Mouse (Mus musculus) megakaryocyte progenitor cell, adult 5-6 weeks (primary cell): ENCODE data around the gene Cdc25a. TPM values are rescaled to one million over a fixed set of nuclear protein-coding genes. Genes with fewer than 3 reads are reported as not detected.

ENCODE experiments used
- ATAC-seq: replicated peaks from 2 replicates; pipeline ENCODE4 v1.8.0; 2016; ENCODE audit warnings: mild to moderate bottlenecking, moderate TSS enrichment, inconsistent platforms; ENCODE audit not compliant: poor library complexity
- total RNA-seq, 2 experiments: library from RNA; stranded (forward) in 1 of 2; stranded (reverse) in 1 of 2; fragments of 157-497, 149-512 nt in 1 of 2; fragments of 200-1000 nt in 1 of 2; gene quantifications; 2 replicates each; pipeline versions ENCODE4 v1.2.3 to v1.2.4; 2015 to 2017

Gene Cdc25a
- total RNA-seq, 2 experiments from 2014 or later = 28.8 to 46.3 TPM

DNA sequence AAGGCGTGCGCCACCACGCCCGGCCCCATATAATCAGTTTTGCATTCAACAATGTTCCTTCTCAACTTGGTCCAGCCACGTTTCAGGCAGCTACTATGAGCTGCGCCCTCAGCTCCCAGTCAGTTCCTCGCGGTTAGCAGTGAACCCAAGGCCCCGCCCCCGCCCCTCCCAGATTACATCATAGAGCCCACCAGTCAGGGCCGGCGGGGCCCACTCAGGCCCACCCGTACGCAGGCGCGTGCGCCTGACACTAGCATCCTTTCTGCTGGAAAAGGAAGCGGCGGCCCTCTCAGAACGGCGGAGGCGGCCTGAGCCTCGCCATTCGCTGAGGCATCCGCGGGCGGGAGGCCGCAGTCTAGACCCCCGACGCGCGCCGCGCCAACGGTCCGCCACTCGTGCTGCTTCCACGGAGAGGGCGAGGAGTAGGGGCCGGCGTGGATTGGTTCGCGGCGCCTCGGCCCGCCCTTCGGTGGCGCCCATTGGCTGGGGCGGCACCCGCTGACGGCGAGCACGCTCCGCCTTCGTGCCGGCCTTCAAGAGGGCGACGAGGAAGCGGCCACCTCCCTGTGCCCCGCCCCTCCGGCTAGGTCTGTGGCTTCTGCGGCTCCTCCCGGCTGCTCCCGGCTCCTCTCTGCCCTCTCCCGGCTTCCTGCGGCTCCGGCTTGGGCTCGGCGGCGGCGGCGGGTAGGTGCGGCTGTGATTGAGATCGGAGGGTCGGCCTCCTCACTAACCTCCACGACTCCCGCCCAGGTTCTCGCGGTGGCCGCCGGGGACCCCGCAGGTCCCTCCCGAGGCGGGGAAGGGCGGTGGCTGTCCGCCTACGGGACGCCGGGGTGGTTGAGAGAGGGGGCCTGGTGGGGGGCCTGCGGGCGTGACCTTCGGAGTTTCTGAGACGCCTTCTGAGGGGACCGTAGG is 56.1 kb downstream of the Cdc25a start, which contains the start of gene Map4:
TSS of gene Map4 (plus strand) at position 204 of the 915 bp plus-strand sequence.
- peak; percentile 87 for ATAC-seq

DNA sequence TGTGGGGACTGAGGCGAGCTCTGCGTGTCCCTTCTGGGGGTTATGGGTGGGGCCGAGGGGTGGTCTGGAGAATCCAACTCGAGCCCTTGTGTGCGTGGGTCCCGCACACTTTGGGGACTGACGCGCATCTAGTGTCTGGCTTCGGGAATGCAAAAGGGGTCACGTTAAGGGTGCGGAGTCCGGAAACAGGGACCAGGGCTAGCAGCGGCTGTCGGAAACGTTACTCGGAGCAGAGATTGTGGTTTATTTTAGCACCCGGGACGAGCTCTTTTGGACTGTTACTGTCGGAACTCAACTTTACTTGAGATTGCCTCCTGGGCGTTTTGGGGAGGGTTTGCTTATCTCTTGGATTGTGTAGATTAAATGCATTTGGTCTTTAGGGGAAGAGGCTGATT is 57.0 kb downstream of the Cdc25a start:
- ATAC-seq = peak; percentile 4; the same call in 1 of the 2 replicates

DNA sequence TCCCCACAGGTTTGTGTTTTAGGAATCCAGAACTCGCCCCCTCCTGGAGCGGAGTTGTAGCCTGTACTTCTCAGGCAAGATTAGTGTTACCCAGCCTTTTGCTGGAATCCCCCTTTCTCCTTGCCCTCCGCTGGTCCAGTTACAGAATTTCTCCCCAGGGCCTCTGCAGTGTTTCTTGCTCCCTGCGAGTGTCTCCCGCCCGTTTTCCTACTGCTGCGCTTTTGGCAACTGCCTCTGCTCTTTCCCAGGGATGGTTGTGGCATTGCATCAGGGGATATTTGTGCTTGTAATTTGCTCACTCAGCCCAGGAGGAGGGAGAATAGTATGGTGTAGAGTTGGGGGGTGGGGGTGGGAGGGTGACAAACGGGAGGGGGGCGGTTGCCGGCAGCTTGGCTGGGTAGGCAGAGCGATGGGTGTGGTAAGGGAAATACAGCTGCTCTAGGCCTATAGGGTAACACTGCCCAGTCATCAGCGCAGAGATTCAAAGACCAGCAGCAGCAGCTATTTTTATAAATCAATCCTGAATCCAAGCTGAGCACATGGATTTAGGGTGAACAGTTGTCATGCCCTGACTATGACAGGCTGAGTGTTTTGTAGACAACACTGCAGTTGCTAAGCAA is 57.5 kb downstream of the Cdc25a start:
- ATAC-seq = no peak

DNA sequence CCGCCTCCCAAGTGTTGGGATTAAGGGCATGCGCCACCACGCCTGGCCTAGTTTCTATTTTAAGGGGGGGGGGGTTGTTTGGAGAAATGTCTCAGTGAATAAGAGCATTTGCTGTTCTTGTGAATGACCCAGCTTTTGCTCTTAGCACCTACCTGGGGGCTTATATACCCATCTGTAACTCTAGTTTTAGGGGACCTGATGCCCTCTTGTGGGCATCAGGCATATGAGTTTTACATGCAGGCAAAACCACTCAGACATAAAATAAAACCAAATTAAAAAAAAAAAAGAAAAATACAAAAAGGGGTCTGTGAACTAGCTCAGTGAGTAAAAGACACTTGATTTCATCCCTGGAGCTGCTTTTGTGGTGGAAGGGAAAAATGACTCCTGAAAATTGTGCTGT is 64.0 kb downstream of the Cdc25a start:
- peak; percentile 44; the same call in 1 of the 2 replicates for ATAC-seq

DNA sequence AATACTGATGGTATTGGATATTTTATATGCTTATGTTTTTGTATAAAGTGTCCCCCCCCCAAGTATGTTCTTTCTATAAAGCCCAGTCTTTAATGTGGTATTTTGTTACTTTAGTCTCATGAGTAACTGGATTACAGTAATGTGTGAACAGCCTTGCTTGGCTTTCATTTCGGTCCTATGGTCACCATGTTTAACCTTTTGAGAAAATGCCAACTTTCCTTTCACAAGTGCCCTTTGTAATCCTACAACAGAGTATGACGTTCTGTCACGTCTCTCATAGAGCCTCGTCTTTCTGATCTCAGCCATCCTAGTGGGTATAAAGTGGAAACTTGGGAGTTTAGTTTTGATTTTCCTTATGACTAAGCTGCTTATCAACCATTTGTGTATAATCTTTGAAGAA is 67.4 kb downstream of the Cdc25a start:
- no peak for ATAC-seq

Other genes with a start within 250 kb of the Cdc25a start
- gene Fbxw24, start 249.5 kb upstream of the Cdc25a start, total RNA-seq (2015) = not detected in 2 replicates
- not detected in 2 replicates for gene Fbxw24, start 249.5 kb upstream of the Cdc25a start, total RNA-seq (2017)
- not detected in 2 replicates for gene Fbxw25, start 210.9 kb upstream of the Cdc25a start, total RNA-seq (2015)
- gene Fbxw25, start 210.9 kb upstream of the Cdc25a start, total RNA-seq (2017) = not detected in 2 replicates
- gene Fbxw18, start 172.9 kb upstream of the Cdc25a start, total RNA-seq (2015) = not detected in 2 replicates
- gene Fbxw18, start 172.9 kb upstream of the Cdc25a start, total RNA-seq (2017) = not detected in 2 replicates
- not detected in 2 replicates for gene Fbxw26, start 129.5 kb upstream of the Cdc25a start, total RNA-seq (2015)
- gene Fbxw26, start 129.5 kb upstream of the Cdc25a start, total RNA-seq (2017) = not detected in 2 replicates
- not detected in 2 replicates for gene Fbxw27, start 84.9 kb upstream of the Cdc25a start, total RNA-seq (2015)
- gene Fbxw27, start 84.9 kb upstream of the Cdc25a start, total RNA-seq (2017) = not detected in 2 replicates
- not detected in 2 replicates for gene Spink8, start 63.3 kb upstream of the Cdc25a start, total RNA-seq (2015)
- gene Spink8, start 63.3 kb upstream of the Cdc25a start, total RNA-seq (2017) = not detected in 2 replicates
- gene Nme6, start 42.8 kb upstream of the Cdc25a start, total RNA-seq (2015) = 60.6 and 62.4 TPM in 2 replicates
- 40.7 and 45.1 TPM in 2 replicates for gene Nme6, start 42.8 kb upstream of the Cdc25a start, total RNA-seq (2017)
- gene Camp, start 26.0 kb upstream of the Cdc25a start, total RNA-seq (2015) = 257 and 482 TPM in 2 replicates
- gene Camp, start 26.0 kb upstream of the Cdc25a start, total RNA-seq (2017) = 178 and 390 TPM in 2 replicates
- 26.7 and 32.2 TPM in 2 replicates for gene Map4, start 55.9 kb downstream of the Cdc25a start, total RNA-seq (2015)
- gene Map4, start 55.9 kb downstream of the Cdc25a start, total RNA-seq (2017) = 20.1 and 26.3 TPM in 2 replicates
- 113 and 117 TPM in 2 replicates for gene Smarcc1, start 242.1 kb downstream of the Cdc25a start, total RNA-seq (2015)
- 62.3 and 78.3 TPM in 2 replicates for gene Smarcc1, start 242.1 kb downstream of the Cdc25a start, total RNA-seq (2017)
- gene Dhx30, start 242.3 kb downstream of the Cdc25a start, total RNA-seq (2015) = 56.3 and 69.5 TPM in 2 replicates
- gene Dhx30, start 242.3 kb downstream of the Cdc25a start, total RNA-seq (2017) = 45.0 and 69.6 TPM in 2 replicates